Mouse (Mus musculus) gastrocnemius, postnatal 36 days (tissue): Measurements from ENCODE around the gene Chl1. TPM values are rescaled to one million over a fixed set of nuclear protein-coding genes. Genes with fewer than 3 reads are reported as not detected.

Experiments used
- DNase-seq, 2 experiments: peaks; one replicate each; pipeline ENCODE4 v3.0.0; 2022
- intact Hi-C: fragments of 180-260 bp; cut with DNase I; formaldehyde crosslinking; loops from one replicate; pipeline ENCODE4 v1.15.1; 2025
- long read RNA-seq, 2 experiments: library from polyadenylated mRNA; stranded (forward); transcript quantifications; one replicate each; pipeline ENCODE4 v2.0.0; 2021
- total RNA-seq, 2 experiments: library from RNA; stranded (reverse); gene quantifications; 2 replicates each; pipeline ENCODE4 v1.2.3; 2021

Chl1 gene
- total RNA-seq, result under 1 TPM; 0.30 to 0.51 TPM
- long read RNA-seq, experiment 1, result 0 reads
- long read RNA-seq, experiment 2, result 0 reads

- intact Hi-C loops, result no loop called here
- DNase-seq, result no peak
Observed at GRCm38 (mm10) chr6:103510392-103511289, at the start of gene Chl1. Chl1 (plus strand) TSS chr6:103510586.

- no peak for DNase-seq
- intact Hi-C loops, result no loop called here
Observed at GRCm38 (mm10) chr6:103465479-103466080, 44.8 kb upstream of the Chl1 start.

GRCm38 (mm10) chr6:103473316-103473715, 37.1 kb upstream of the Chl1 start:
- intact Hi-C loops, result no loop called here
- no peak for DNase-seq

- DNase-seq, result no peak
- intact Hi-C loops, result no loop called here
Observed at GRCm38 (mm10) chr6:103487199-103487598, 23.2 kb upstream of the Chl1 start.

GRCm38 (mm10) chr6:103498404-103498803, 12.0 kb upstream of the Chl1 start:
- no peak for DNase-seq
- intact Hi-C loops, result no loop called here

GRCm38 (mm10) chr6:103504065-103504464, 6.3 kb upstream of the Chl1 start:
- intact Hi-C loops, result no loop called here

GRCm38 (mm10) chr6:103507751-103508575, 2.4 kb upstream of the Chl1 start:
- intact Hi-C loops, result no loop called here
- no peak for DNase-seq

More at GRCm38 (mm10) chr6:103504065-103504464, 6.3 kb upstream of the Chl1 start:
- DNase-seq, result no peak

GRCm38 (mm10) chr6:103509596-103509995, 790 bp upstream of the Chl1 start:
- intact Hi-C loops, result no loop called here
- DNase-seq, result no peak

GRCm38 (mm10) chr6:103511290-103511971, 1.0 kb downstream of the Chl1 start:
- intact Hi-C loops, result no loop called here
- DNase-seq, result no peak

GRCm38 (mm10) chr6:103511972-103512565, 1.7 kb downstream of the Chl1 start:
- DNase-seq, result no peak
- intact Hi-C loops, result no loop called here

- intact Hi-C loops, result no loop called here
- no peak for DNase-seq
Observed at GRCm38 (mm10) chr6:103512911-103513321, 2.5 kb downstream of the Chl1 start.

- intact Hi-C loops, result no loop called here
- DNase-seq, result no peak
Observed at GRCm38 (mm10) chr6:103513621-103514241, 3.3 kb downstream of the Chl1 start.

- intact Hi-C loops, result no loop called here
- no peak for DNase-seq
Observed at GRCm38 (mm10) chr6:103514346-103514745, 4.0 kb downstream of the Chl1 start.

- no peak for DNase-seq
- intact Hi-C loops, result no loop called here
Observed at GRCm38 (mm10) chr6:103514756-103515155, 4.4 kb downstream of the Chl1 start.

- DNase-seq, result no peak
- intact Hi-C loops, result no loop called here
Observed at GRCm38 (mm10) chr6:103519596-103519995, 9.2 kb downstream of the Chl1 start.

GRCm38 (mm10) chr6:103525326-103526024, 15.1 kb downstream of the Chl1 start:
- intact Hi-C loops, result no loop called here
- DNase-seq, result no peak

- intact Hi-C loops, result no loop called here
- DNase-seq, result no peak
Observed at GRCm38 (mm10) chr6:103526945-103527777, 16.8 kb downstream of the Chl1 start.

GRCm38 (mm10) chr6:103533048-103533447, 22.7 kb downstream of the Chl1 start:
- intact Hi-C loops, result no loop called here
- no peak for DNase-seq
